Mouse (Mus musculus): ENCODE measurements at regions not wholly inside any gene's neighbourhood (a gene's known extent, or its start where the extent isn't known, plus 50 kb on each side); places are given as distances from the start of the nearest gene placed in this dataset.

DNA sequence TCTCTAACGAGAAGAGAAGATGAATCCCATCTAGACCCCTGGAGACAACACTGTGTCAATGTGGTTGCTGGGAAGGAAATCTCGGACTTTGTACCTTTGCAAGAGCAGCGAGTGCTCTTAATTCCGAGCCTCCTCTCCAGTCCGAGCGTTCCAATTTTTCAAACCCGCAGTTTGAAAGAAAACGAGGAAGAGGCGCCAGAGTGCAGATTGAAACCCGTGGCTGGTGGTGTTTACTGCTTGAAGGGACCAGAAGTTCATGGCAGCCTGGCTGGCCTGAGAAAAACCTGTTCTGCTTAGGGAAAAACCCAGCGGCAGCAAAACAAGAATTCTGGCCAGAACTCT lies 83.7 kb upstream of the Zfp648 start:
- no peak for DNase-seq (ENCODE audit: low spot score)

DNA sequence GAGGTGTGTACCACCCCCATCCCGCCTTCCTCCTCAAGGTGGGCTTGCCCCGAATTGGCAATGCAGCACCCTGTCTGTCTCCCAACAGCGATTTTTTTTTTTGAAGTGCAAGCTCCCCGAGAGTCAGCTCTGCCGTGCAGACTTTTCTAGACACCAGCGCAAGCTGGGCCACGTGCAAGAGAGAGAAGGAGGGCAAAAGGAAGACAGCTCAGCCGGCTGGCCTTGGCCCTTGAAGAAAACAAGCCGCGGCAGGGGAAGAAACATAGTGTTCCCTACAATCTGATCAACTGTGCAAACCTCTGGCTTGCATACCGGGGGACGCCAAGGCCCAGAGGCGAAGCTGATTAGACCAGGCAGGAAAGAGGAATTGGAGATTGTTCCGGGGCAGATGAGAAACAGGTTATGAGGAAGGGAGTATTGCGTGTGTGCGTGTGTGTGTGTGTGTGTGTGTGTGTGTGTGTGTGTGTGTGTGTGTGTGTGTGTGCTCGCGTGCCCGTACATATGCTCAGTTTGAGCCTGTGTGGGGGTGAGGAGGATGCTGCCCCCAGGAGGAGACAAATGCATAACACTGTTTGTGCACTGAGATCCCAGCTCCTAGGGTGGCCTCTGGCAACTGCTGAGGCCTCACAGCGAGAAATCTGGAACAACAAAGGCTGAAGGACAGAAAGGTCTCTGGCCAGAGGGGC lies 83.2 kb upstream of the Zfp648 start:
- peak; percentile 38 for DNase-seq (ENCODE audit: low spot score)

DNA sequence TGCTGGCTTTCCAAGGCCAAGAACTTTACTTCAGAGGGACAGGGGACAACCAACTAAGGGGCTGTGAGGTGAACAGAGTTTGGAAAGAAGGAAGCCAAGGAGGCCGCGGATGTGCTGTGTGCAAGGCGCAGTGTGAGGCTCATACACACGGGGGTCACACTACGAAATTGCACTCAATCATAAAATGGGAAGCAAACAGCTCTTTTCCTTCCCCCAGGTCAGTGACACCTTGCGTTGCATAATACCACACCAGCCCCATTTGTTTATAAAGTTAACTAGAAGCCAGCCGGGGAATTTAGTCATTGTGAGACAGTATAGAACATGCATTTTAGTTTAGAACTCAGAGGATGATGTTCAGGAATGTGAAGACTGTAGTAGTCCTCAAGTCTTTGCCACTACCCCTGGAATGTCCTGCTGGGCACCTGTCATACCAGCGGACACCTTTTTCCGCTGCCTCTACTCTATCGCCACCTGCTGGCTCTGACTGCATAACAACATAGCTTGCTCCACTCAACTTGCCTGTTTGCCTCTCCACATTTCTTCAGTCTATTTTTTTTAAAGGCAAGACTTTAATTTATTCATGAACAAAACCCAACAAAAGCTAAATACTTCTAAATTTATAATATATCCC lies 82.5 kb upstream of the Zfp648 start:
- DNase-seq (ENCODE audit: low spot score), result peak; percentile 65

DNA sequence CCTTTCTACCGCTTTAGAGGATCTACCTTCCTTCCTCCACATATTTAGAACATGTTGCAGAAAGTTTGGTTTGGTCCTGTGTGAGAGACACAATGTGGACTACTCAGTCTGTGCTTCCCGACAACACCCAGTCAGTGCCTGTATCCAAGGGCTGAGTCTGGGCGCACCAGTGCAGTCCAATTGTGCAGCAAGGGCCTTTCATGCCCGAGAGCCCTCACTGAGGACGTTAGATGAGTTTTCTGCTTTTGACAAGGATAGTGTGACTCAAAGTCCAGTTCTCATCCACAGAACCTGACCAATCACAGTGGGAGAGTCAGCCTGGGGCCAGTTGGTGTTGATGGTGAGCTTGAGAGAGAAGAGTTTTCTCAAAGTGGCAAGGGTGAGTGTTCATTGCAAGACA lies 81.4 kb upstream of the Zfp648 start:
- no peak for DNase-seq (ENCODE audit: low spot score)

DNA sequence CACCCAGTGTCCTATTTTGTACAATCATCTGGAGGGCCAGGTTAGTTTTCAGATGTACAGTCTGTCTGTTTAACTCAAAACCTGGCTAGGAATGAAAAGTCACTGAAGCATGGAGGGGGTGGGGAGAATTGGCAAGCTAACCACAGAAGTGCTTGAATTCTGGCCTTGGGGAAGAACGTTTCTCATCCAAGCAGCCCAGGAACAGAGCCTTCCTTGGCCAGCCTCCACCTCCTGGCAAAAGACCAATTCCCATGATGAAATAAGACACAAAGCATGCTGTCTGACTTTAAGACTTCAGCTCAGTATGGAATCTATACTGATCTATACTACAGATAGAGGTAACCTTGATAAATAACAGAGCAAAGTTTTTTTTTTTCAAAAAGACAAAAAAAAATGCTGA lies 80.3 kb upstream of the Zfp648 start:
- no peak for DNase-seq (ENCODE audit: low spot score)

DNA sequence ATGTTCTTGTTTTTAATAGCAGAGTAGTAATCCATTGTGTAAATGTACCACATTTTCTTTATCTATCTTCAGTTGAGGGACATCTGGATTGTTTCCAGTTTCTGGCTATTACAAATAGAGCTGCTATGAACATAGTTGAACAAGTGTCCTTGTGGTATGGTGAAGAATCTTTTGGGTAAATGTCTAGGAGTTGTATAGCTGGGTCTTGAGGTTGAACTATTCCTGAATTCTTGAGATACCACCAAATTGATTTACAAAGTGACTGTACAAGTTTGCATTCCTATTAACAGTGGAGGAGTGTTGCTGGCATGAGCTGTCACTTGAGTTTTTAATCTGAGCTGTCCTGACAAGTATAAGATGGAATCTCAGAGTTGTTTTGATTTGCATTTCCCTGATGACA lies 76.0 kb upstream of the Zfp648 start:
- DNase-seq (ENCODE audit: low spot score), result no peak

DNA sequence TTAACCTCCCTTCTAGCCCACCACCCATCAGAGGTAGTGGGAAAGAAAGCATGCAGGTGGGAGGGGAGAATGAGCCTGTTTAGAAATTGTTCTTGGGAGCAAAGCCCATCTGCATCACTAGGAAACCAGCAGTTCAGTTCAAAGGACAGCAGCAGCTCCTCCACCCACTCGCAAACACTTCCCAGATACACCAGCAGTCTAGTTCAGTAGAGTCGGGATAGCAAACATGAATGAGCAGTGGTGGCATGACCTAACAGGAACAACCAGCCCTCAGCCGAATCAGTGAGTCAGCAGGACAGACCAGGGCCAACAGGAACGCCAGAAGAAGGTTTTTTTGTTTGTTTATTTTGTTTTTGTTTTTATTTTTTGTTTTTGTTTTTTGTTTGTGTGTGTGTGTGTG lies 74.5 kb upstream of the Zfp648 start:
- no peak for DNase-seq (ENCODE audit: low spot score)

DNA sequence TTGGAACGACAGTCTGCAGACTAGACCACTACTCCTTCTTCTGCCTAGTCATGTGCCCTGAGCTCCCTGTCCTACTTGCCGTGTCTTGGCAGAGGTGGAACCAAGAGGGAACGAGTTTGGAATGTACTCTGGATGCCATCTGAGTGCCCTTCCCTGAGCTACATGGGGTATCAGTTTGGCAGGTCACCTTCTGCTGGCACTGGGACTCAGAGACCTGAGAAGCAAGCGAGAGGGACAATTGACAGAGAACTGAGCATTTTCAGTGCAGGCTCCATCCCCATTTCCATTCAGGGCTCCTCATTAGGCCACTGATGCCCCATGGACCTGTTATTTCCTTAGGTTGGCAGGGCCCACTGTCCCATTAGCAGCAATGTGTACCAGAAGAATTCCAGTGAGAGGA lies 61.5 kb upstream of the Zfp648 start:
- no peak for DNase-seq (ENCODE audit: low spot score)

DNA sequence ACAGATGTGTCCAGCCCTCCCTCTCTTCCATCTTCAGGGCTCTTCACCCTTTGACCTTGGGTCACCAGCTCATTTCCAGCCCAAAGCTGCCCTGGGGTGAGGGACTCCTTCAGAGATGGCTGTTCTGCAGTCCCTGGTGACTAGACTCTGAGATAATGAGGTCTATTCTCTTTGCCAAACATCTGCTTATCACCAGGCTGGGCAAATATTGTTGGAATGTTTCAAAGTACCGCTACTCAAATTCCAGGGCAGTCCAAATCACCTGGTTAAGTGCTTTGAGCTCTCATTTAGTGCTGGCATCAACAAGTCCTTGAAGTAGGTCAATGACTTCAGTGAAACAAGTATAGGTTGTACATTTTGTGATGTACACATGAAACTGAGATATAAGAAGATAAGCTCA lies 57.3 kb upstream of the Zfp648 start:
- no peak for DNase-seq (ENCODE audit: low spot score)

DNA sequence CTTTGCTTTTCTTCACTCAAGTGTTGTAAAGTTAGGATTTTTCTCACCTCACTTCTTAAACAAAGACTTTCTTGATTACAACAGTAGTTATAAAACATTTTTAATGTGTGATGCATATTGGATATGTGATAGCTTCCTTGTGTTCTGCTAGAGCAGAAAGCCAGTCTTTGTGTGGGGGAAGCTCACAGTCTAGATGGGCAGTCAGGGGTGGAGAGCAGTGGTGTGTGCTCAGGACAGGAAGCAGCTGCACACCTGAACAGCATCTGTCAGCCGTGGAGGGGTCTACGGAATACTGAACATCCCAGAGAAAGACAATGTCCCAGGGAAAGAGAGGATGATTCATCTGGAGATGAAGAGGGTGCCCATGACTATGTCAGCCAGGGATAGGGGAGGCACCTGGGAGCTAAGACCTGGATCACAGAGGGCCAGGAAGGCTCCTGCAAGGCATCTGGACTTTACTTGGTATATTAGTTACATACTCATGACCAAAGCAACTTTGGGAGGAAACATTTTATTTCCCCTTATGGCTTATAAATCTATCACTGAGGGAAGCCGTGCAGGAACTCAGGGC lies 53.9 kb upstream of the Zfp648 start:
- DNase-seq (ENCODE audit: low spot score), result no peak

DNA sequence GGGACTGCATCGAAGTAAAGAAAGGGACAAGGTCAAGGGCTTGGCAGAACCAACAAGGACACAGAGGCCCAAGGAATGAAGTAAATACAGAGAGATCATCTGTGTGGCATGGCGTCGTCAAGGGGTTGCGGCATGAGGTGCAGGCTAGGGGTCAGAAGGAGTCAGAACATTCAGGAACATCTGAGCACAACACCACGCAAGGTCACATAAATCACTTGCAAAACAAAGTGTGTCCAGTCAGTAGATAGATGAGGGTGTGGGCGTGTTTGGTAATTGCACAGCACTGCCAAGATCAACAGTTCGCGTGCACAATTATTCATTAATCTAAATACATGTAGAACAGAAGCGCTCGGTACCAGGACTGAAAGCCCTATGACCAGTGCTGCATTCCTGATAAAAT lies 52.0 kb upstream of the Zfp648 start:
- DNase-seq (ENCODE audit: low spot score), result no peak

DNA sequence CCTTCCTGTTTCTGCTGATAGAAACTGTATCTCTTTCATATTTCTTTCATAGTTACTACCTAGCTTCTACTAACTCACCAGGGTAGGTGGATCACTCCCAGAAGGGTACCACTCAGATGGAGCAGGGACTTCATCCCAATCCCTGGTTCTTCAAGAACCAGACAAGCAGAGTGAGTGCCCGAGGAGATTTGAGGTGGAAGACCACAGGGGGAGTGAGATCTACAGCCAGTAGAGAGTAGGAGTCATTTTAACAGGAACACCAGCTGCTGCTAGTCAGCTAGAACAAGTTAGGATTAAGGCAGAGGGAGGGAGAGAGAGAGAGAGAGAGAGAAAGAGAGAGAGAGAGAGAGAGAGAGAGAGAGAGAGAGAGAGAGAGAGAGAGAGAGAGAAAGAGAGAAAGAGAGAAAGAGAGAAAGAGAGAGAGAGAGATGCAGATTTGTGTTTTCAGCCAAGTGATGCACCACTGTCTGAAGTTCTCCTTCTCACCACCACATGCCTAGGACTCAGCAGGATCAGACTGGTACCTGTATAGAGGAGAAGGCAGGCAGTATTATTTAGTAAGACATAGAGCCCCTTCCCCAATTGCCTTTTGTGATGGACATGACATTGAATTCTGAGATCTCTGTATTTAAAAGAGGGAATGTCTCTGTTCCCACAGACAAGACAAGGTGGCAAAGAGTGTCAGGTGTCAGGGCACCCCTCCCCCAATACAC lies 51.4 kb upstream of the Zfp648 start:
- no peak for DNase-seq (ENCODE audit: low spot score)

DNA sequence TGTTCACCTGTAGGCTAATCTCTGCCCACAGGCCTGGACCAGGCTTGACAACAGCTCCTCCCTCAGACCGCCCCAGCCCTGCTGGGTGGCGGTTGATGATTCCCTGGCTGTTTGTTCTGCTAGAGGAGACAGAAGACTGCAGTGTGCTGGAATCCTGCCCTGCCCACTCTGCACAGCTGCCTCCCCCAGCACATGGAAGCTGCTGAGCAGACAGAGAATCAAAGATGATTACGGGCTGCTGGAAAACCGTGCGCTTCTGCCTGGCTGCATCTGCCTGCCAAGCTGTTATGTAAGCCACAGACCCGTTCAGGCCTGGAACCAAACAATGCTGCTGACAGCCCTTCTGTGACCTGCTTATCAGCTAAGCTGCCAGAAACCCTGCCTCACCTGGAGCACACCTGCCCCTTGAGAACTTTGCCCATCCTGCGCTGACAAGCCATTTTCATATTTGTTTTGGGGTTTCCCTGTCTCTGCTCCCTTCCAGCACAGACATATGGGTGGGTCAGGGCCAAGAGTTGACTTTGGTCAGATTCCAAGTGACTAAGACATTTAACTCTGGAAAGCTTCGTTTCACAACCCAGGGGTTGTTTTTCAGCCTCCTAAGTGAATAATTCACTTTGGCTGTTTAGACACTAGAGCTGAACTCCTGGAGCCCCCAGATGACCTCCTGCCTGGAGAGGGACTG lies 50.7 kb upstream of the Zfp648 start:
- no peak for DNase-seq (ENCODE audit: low spot score)
